Mouse (Mus musculus) G1E-ER4 (cell line): ENCODE data around the gene Acss2. TPM values are rescaled to one million over a fixed set of nuclear protein-coding genes. Genes with fewer than 3 reads are reported as not detected.

Experiments used
- GATA1 ChIP-seq: IDR thresholded peaks from one replicate; pipeline ENCODE4 v1.8.0; 2012; ENCODE audit warnings: low read length, inconsistent platforms
- polyA plus RNA-seq: library from polyadenylated mRNA; stranded (reverse); fragments of >175 nt; gene quantifications from 2 replicates; pipeline ENCODE4 v1.2.3, GENCODE M21; 2012

Acss2 gene
- polyA plus RNA-seq, 1 experiment: 38.4 TPM

GRCm38 (mm10) chr2:155630153-155630552, 112.4 kb downstream of the Acss2 start:
- TF ChIP-seq GATA1: no peak

GRCm38 (mm10) chr2:155630590-155631416, 113.1 kb downstream of the Acss2 start:
- no peak for TF ChIP-seq GATA1

GRCm38 (mm10) chr2:155632138-155632936, 114.6 kb downstream of the Acss2 start:
- no peak for TF ChIP-seq GATA1

- no peak for TF ChIP-seq GATA1
Measured at GRCm38 (mm10) chr2:155633121-155633520, 115.4 kb downstream of the Acss2 start.

GRCm38 (mm10) chr2:155633731-155634130, 116.0 kb downstream of the Acss2 start:
- TF ChIP-seq GATA1: no peak

GRCm38 (mm10) chr2:155634562-155634961, 116.8 kb downstream of the Acss2 start:
- no peak for TF ChIP-seq GATA1

Other genes with a start within 250 kb of the Acss2 start
- gene Map1lc3a, start 241.7 kb upstream of the Acss2 start, polyA plus RNA-seq: 11.9 and 13.8 TPM in 2 replicates
- 13.7 and 14.0 TPM in 2 replicates for gene Pigu, start 160.5 kb upstream of the Acss2 start, polyA plus RNA-seq
- gene Trp53inp2, start 136.9 kb upstream of the Acss2 start, polyA plus RNA-seq: 2.4 and 3.3 TPM in 2 replicates
- gene Ncoa6, start 44.1 kb upstream of the Acss2 start, polyA plus RNA-seq: 46.6 and 70.2 TPM in 2 replicates
- gene Ggt7, start 289 bp downstream of the Acss2 start, polyA plus RNA-seq: not detected in 2 replicates
- gene Gss, start 74.9 kb downstream of the Acss2 start, polyA plus RNA-seq: 17.3 and 20.9 TPM in 2 replicates
- gene Myh7b, start 93.3 kb downstream of the Acss2 start, polyA plus RNA-seq: 4.0 and 6.5 TPM in 2 replicates
- 87.8 and 94.0 TPM in 2 replicates for gene Trpc4ap, start 174.4 kb downstream of the Acss2 start, polyA plus RNA-seq
- 36.5 and 44.1 TPM in 2 replicates for gene Edem2, start 211.5 kb downstream of the Acss2 start, polyA plus RNA-seq
- gene Gm17581, start 217.9 kb downstream of the Acss2 start, polyA plus RNA-seq: not detected in 2 replicates
- gene Procr, start 233.2 kb downstream of the Acss2 start, polyA plus RNA-seq: 0.06 and 0.15 TPM in 2 replicates